Mouse (Mus musculus) CH12.LX (cell line): ENCODE results near the gene Prkce.

Source experiments
- CTCF ChIP-seq, 2 experiments: IDR thresholded peaks in 1 of 2; conservative IDR thresholded peaks in 1 of 2; 2 replicates each; pipeline ENCODE4 v1.5.1; 2011 to 2012; ENCODE audit warnings: low read depth in 2 of 2, low read length in 2 of 2, improper control_type of control experiment in 1 of 2, inconsistent platforms in 1 of 2, mild to moderate bottlenecking in 1 of 2, moderate library complexity in 1 of 2
- EP300 ChIP-seq: IDR thresholded peaks from 2 replicates; pipeline ENCODE4 v1.6.1; 2011; ENCODE audit warnings: low read length, improper control_type of control experiment
- ETS1 ChIP-seq: conservative IDR thresholded peaks from 2 replicates; pipeline ENCODE4 v1.6.1; 2012; ENCODE audit warnings: low read depth, mild to moderate bottlenecking, inconsistent platforms, low read length, improper control_type of control experiment, moderate library complexity
- JUND ChIP-seq: conservative IDR thresholded peaks from 2 replicates; pipeline ENCODE4 v1.6.1; 2011; ENCODE audit warnings: low read depth, low read length, improper control_type of control experiment
- MAX ChIP-seq: IDR thresholded peaks from 2 replicates; pipeline ENCODE4 v1.6.1; 2011; ENCODE audit warnings: low read length, improper control_type of control experiment
- MAZ ChIP-seq: IDR thresholded peaks from 2 replicates; pipeline ENCODE4 v1.6.1; 2012; ENCODE audit warnings: low read depth, mild to moderate bottlenecking, inconsistent platforms, low read length, improper control_type of control experiment, moderate library complexity
- TBP ChIP-seq: conservative IDR thresholded peaks from 2 replicates; pipeline ENCODE4 v1.6.1; 2011; ENCODE audit warnings: low read depth, low read length, improper control_type of control experiment
- UBTF ChIP-seq: IDR thresholded peaks from 2 replicates; pipeline ENCODE4 v1.6.1; 2012; ENCODE audit warnings: low read depth, mild to moderate bottlenecking, inconsistent platforms, low read length, improper control_type of control experiment, moderate library complexity
- USF1 ChIP-seq: IDR thresholded peaks from 2 replicates; pipeline ENCODE4 v1.6.1; 2014; ENCODE audit warnings: low read depth, mild to moderate bottlenecking, inconsistent platforms, low read length, improper control_type of control experiment
- ZNF384 ChIP-seq: IDR thresholded peaks from 2 replicates; pipeline ENCODE4 v1.6.1; 2012; ENCODE audit warnings: low read depth, low read length, improper control_type of control experiment, inconsistent platforms

DNA sequence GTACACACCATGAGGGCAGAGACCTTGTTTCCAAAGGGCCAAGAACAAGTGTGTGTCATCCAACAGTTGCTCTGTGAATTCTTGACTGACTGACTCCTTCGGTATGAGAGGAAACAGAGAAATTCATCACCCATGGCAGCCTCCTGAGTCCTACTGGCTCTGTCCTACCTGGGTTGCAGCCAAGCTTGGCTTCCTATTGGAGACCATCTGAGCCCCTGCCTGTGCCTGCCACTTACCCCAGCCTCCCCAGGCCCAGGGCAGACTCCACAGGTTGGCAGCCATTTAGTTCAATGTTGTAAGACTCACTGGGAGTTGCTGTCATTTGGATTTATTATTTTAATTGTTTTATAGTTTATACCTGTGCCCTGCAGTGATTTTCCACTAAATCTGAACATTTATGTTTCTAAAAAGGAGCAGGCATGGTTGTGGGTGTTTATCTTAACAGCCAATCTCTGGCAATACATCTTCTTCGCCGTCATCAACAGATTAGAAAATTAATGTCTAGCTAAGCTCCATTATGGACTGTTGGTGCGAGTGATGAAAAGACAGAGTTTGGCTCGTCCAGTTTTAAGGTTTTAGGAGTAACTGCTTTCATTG lies 436.4 kb downstream of the Prkce start:
- TF ChIP-seq JUND (no peak), CTCF (conservative IDR thresholded peaks at IDR 0.05 in 1 of 2, IDR thresholded peaks at IDR 0.05 in 1 of 2; ENCODE audit: low read depth in 2 of 2, low read length in 2 of 2) (no peak), MAZ (no peak), USF1 (no peak), ZNF384 (no peak), MAX (no peak), EP300 (no peak), UBTF (no peak), ETS1 (no peak), TBP (no peak)
